Mouse (Mus musculus) small intestine, adult 2 months (tissue): ENCODE measurements around the gene C2cd5.

Experiments
- CTCF ChIP-seq: fragments of 200-500 bp; IDR thresholded peaks from 2 replicates; pipeline ENCODE4 v1.5.1; 2012; ENCODE audit warnings: low read depth, mild to moderate bottlenecking, control low read depth, inconsistent platforms, low read length, moderate library complexity, mixed read lengths; ENCODE audit not compliant: insufficient replicate concordance, insufficient read length; ENCODE audit errors: extremely low read depth
- POLR2A ChIP-seq: fragments of 200-500 bp; IDR thresholded peaks from 2 replicates; pipeline ENCODE4 v1.6.1; 2012; ENCODE audit warnings: low read depth, mild to moderate bottlenecking, control low read depth, inconsistent platforms, low read length, moderate library complexity

DNA sequence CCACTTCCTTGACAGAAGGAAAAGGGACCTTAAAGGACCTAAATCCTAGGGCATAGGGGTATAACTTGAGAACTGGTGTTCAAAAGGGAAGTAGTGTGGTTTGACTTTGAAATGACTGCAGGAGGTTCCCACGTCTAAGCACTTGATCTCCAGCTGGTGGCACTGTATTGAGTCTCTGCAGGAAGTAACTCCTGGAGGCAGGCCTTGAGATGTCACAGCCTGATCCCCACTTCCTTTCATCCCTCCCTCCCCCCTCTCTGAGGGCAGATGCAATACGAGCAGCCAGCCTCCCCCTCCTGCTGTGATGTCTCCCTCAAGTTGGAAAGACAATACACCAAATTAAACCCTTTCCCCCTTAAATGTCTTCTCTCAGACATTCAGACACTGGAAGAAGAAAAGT, 14.6 kb upstream of the C2cd5 start:
- TF ChIP-seq POLR2A (no peak), CTCF (peak; percentile 36; the same call in 1 of the 2 replicates)
